Mouse (Mus musculus) T-helper 2 cell (primary cell): ENCODE data around the gene Elane.

Source experiments
- in situ Hi-C: fragments of 300-600 bp; cut with MboI, MseI; formaldehyde crosslinking; loops from one replicate; pipeline ENCODE4 v1.15.1; 2025; ENCODE audit warnings: high pct_unique_total_duplicates

Gene Elane

GRCm38 (mm10) chr10:79914948-79915596 is 29.0 kb downstream of the Elane start:
- in situ Hi-C loops = no loop called here

- in situ Hi-C loops = no loop called here
Measured at GRCm38 (mm10) chr10:79916081-79916480, 30.0 kb downstream of the Elane start.

- in situ Hi-C loops = no loop called here
Measured at GRCm38 (mm10) chr10:79916808-79917531, 30.9 kb downstream of the Elane start, which contains the start of gene Kiss1r. Kiss1r (plus strand) TSS chr10:79916971.

- in situ Hi-C loops = no loop called here
Measured at GRCm38 (mm10) chr10:79917532-79918100, 31.6 kb downstream of the Elane start.

- in situ Hi-C loops = no loop called here
Measured at GRCm38 (mm10) chr10:79918231-79919078, 32.4 kb downstream of the Elane start.

- in situ Hi-C loops = no loop called here
Measured at GRCm38 (mm10) chr10:79919251-79919849, 33.3 kb downstream of the Elane start.

GRCm38 (mm10) chr10:79920056-79920890 is 34.2 kb downstream of the Elane start:
- in situ Hi-C loops = no loop called here

GRCm38 (mm10) chr10:79920958-79921535 is 35.0 kb downstream of the Elane start, which contains the start of gene R3hdm4:
R3hdm4 (minus strand) TSS chr10:79921208.
- in situ Hi-C loops = no loop called here

GRCm38 (mm10) chr10:79921572-79921971 is 35.5 kb downstream of the Elane start:
- in situ Hi-C loops = no loop called here

GRCm38 (mm10) chr10:79924998-79925784 is 39.1 kb downstream of the Elane start:
- in situ Hi-C loops = loop anchor here (5.0 kb wide), 1 partner anchor 37 kb away; the partner anchor contains the start of gene Wdr18

GRCm38 (mm10) chr10:79925785-79926490 is 39.9 kb downstream of the Elane start:
- in situ Hi-C loops = loop anchor here (5.0 kb wide), 1 partner anchor 36 kb away; the partner anchor contains the start of gene Wdr18

- in situ Hi-C loops = loop anchor here (5.0 kb wide), 1 partner anchor 36 kb away; the partner anchor contains the start of gene Wdr18
Measured at GRCm38 (mm10) chr10:79926491-79927323, 40.7 kb downstream of the Elane start, which contains the start of gene Arid3a. Arid3a (plus strand) TSS chr10:79927043.

GRCm38 (mm10) chr10:79927324-79928029 is 41.4 kb downstream of the Elane start:
- in situ Hi-C loops = loop anchor here (5.0 kb wide), 1 partner anchor 35 kb away; the partner anchor contains the start of gene Wdr18

GRCm38 (mm10) chr10:79928030-79928694 is 42.1 kb downstream of the Elane start:
- in situ Hi-C loops = loop anchor here (5.0 kb wide), 1 partner anchor 34 kb away; the partner anchor contains the start of gene Wdr18

GRCm38 (mm10) chr10:79928907-79929701 is 43.1 kb downstream of the Elane start:
- in situ Hi-C loops = loop anchor here (5.0 kb wide), 1 partner anchor 33 kb away; the partner anchor contains the start of gene Wdr18
